Mouse (Mus musculus) forebrain, embryonic 14.5 days (tissue): ENCODE data around the gene Iapp. TPM values are rescaled to one million over a fixed set of nuclear protein-coding genes. Genes with fewer than 3 reads are reported as not detected.

ENCODE experiments used
- polyA plus RNA-seq: library from polyadenylated mRNA; unstranded; fragments of >200 nt; fragmentation: Nextera tagmentation; extraction: Ambion mirVana; gene quantifications from 2 replicates; pipeline ENCODE4 v1.2.1, GENCODE M21; 2014

Iapp gene
- polyA plus RNA-seq, 1 experiment from 2014 or later = 0.71 TPM

Other genes with a start within 250 kb of the Iapp start
- not detected in 2 replicates for gene Slco1a6, start 89.9 kb upstream of the Iapp start, polyA plus RNA-seq
- gene Slco1a5, start 24.6 kb downstream of the Iapp start, polyA plus RNA-seq = 0.22 and 0.30 TPM in 2 replicates
- 22.1 and 25.1 TPM in 2 replicates for gene Pyroxd1, start 47.2 kb downstream of the Iapp start, polyA plus RNA-seq
- 33.8 and 35.5 TPM in 2 replicates for gene Recql, start 88.7 kb downstream of the Iapp start, polyA plus RNA-seq
- 99.4 and 106 TPM in 2 replicates for gene Golt1b, start 88.8 kb downstream of the Iapp start, polyA plus RNA-seq
- 1.7 and 2.1 TPM in 2 replicates for gene Spx, start 115.0 kb downstream of the Iapp start, polyA plus RNA-seq
- gene Gys2, start 174.7 kb downstream of the Iapp start, polyA plus RNA-seq = not detected in 2 replicates
- 544 and 576 TPM in 2 replicates for gene Ldhb, start 209.5 kb downstream of the Iapp start, polyA plus RNA-seq